Mouse (Mus musculus) thymus, adult 2 months (tissue): ENCODE measurements at regions not wholly inside any gene's neighbourhood (a gene's known extent, or its start where the extent isn't known, plus 50 kb on each side); places are given as distances from the start of the nearest gene placed in this dataset.

Source experiments
- DNase-seq: peaks from one replicate; pipeline ENCODE4 v3.0.0; 2021
- H3K27ac ChIP-seq: fragments of 200-500 bp; 2 replicates; pipeline ENCODE4 v1.5.1; 2012; ENCODE audit warnings: low read length, control low read depth; ENCODE audit not compliant: control insufficient read depth, insufficient read depth
- H3K27me3 ChIP-seq: fragments of 200-500 bp; 2 replicates; pipeline ENCODE4 v1.6.1; 2012; ENCODE audit warnings: mild to moderate bottlenecking, low read length, moderate library complexity, mixed read lengths; ENCODE audit not compliant: control insufficient read depth, insufficient read depth
- H3K36me3 ChIP-seq: fragments of 200-500 bp; 2 replicates; pipeline ENCODE4 v1.6.1; 2012; ENCODE audit warnings: mild to moderate bottlenecking, low read length, moderate library complexity; ENCODE audit not compliant: control insufficient read depth, insufficient read depth
- H3K4me1 ChIP-seq: fragments of 200-500 bp; replicated peaks from 2 replicates; pipeline ENCODE4 v1.6.1; 2012; ENCODE audit warnings: low read length; ENCODE audit not compliant: control insufficient read depth, insufficient read depth
- H3K4me3 ChIP-seq: fragments of 200-500 bp; 2 replicates; pipeline ENCODE4 v1.5.1; 2012; ENCODE audit warnings: mild to moderate bottlenecking, low read length, control low read depth, moderate library complexity; ENCODE audit not compliant: control insufficient read depth, insufficient read depth
- CTCF ChIP-seq: fragments of 200-500 bp; IDR thresholded peaks from 2 replicates; pipeline ENCODE4 v1.5.1; 2012; ENCODE audit warnings: mild to moderate bottlenecking, control low read depth, low read length, moderate library complexity, borderline replicate concordance; ENCODE audit not compliant: control insufficient read depth, poor library complexity, insufficient read depth; ENCODE audit errors: extremely low read depth
- POLR2A ChIP-seq: fragments of 200-500 bp; IDR thresholded peaks from 2 replicates; pipeline ENCODE4 v1.6.1; 2012; ENCODE audit warnings: mild to moderate bottlenecking, low read length, control low read depth, moderate library complexity; ENCODE audit not compliant: control insufficient read depth, poor library complexity, insufficient read depth; ENCODE audit errors: extremely low read depth
- WGBS: fragments of 180-500 bp; shearing (Covaris S2); methylation state at CpG from one replicate; pipeline ENCODE4 v1.1.7; 2018; 5-methylcytosine and 5-hydroxymethylcytosine counted together

- no peak for DNase-seq
- Histone ChIP-seq H3K4me3 (no peak overlapping the region), H3K4me1 (peaks cover 22% of the 10 kb centered on the region)
Measured at GRCm38 (mm10) chr10:111580401-111581100, 74.5 kb downstream of the Phlda1 start.

GRCm38 (mm10) chr10:111581847-111582246 lies 75.8 kb downstream of the Phlda1 start:
- Histone ChIP-seq H3K4me1 (peaks cover 22% of the 10 kb centered on the region), H3K4me3 (no peak overlapping the region), H3K27me3 (no peaks in the 10 kb centered on the region), H3K36me3 (no peaks in the 10 kb centered on the region), H3K27ac (no peak overlapping the region)
- WGBS, result 98% methylated on average over 3 of the region's 3 CpGs
- TF ChIP-seq CTCF (no peak), POLR2A (no peak)
- no peak for DNase-seq

More at GRCm38 (mm10) chr10:111580401-111581100, 74.5 kb downstream of the Phlda1 start:
- Histone ChIP-seq H3K27ac (no peak overlapping the region), H3K27me3 (no peaks in the 10 kb centered on the region), H3K36me3 (no peaks in the 10 kb centered on the region)
- TF ChIP-seq CTCF, result no peak
- TF ChIP-seq POLR2A, result no peak
- WGBS, result 92% methylated on average over 11 of the region's 11 CpGs

- H3K4me3 ChIP-seq, result no peak overlapping the region
- H3K27me3 ChIP-seq, result no peaks in the 10 kb centered on the region
- no peak for DNase-seq
- no peak overlapping the region for H3K27ac ChIP-seq
- TF ChIP-seq CTCF, result no peak
- no peak for TF ChIP-seq POLR2A
- 85% methylated on average over 14 of the region's 14 CpGs for WGBS
- no peaks in the 10 kb centered on the region for H3K36me3 ChIP-seq
- H3K4me1 ChIP-seq, result peaks cover 22% of the 10 kb centered on the region
Measured at GRCm38 (mm10) chr10:111582321-111583123, 76.4 kb downstream of the Phlda1 start.

- H3K27me3 ChIP-seq, result no peaks in the 10 kb centered on the region
- H3K4me3 ChIP-seq, result no peak overlapping the region; the same call in 1 of the 2 replicates
- no peak for DNase-seq
- H3K27ac ChIP-seq, result no peak overlapping the region
- TF ChIP-seq CTCF, result no peak
- no peak for TF ChIP-seq POLR2A
- peaks cover 19% of the 10 kb centered on the region for H3K4me1 ChIP-seq
- H3K36me3 ChIP-seq, result no peaks in the 10 kb centered on the region
- WGBS, result 77% methylated on average over 20 of the region's 20 CpGs
Measured at GRCm38 (mm10) chr10:111583124-111583743, 77.1 kb downstream of the Phlda1 start.

- no peak for DNase-seq
- Histone ChIP-seq H3K4me3 (no peak overlapping the region), H3K27ac (no peak overlapping the region), H3K27me3 (no peaks in the 10 kb centered on the region), H3K36me3 (no peaks in the 10 kb centered on the region), H3K4me1 (peaks cover 15% of the 10 kb centered on the region)
- WGBS, result 92% methylated on average over 5 of the region's 5 CpGs
- TF ChIP-seq POLR2A (no peak), CTCF (no peak)
Measured at GRCm38 (mm10) chr10:111583744-111584152, 77.7 kb downstream of the Phlda1 start.

GRCm38 (mm10) chr10:111587891-111588611 lies 82.0 kb downstream of the Phlda1 start:
- no peaks in the 10 kb centered on the region for H3K36me3 ChIP-seq
- no peak for DNase-seq
- H3K27me3 ChIP-seq, result no peaks in the 10 kb centered on the region
- H3K4me1 ChIP-seq, result peaks cover 6% of the 10 kb centered on the region
- H3K4me3 ChIP-seq, result no peak overlapping the region
- TF ChIP-seq POLR2A (no peak), CTCF (no peak)
- WGBS, result 59% methylated on average over 4 of the region's 4 CpGs
- no peak overlapping the region for H3K27ac ChIP-seq
